Mouse (Mus musculus) CD4-positive, CD25-positive, alpha-beta regulatory T cell, adult 2 months (primary cell): ENCODE data around the gene 2610042L04Rik.
"Not testable (repeated sequence)": the region's sequence is repeated elsewhere in the genome, so short reads cannot be mapped to it uniquely, and the experiment has no call there.

Experiments
- DNase-seq: peaks from one replicate; pipeline ENCODE4 v3.0.0-alpha.2; 2012; ENCODE audit warnings: low read depth, low spot score

2610042L04Rik gene

DNA sequence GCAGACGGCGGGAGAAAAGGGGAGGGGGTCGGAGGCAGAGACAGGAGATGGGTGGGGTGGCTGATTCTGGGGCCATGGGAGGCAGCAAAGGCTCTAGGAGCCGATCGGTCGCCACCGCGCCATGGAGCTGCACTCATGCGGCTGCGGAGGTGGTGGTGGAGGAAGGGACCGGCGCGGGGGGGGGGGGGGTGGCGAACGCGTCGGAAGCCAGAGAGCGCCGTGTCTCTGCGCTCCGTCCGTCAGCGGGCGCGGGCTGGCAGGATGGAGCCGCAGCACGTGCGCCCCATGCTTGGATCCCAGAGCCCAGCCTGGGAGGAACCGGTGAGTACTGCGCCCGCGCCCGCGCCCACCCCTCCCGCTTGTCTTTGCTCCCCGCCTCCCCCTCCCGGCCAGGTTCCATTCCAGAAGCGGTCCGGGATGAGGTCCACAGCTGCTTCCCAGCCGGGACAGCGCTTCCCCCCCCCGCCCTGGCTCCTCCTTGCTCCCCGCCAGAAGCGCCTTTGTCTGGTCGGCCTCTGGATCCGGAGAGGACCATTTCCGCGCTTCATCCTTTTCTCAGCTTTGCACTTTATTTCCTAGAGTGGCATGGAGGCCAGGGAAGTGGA, at the start of gene 2610042L04Rik:
Gene 2610042L04Rik, plus strand, starts transcription at position 288 of the 605 bp plus-strand sequence.
- DNase-seq = peak; percentile 9

DNA sequence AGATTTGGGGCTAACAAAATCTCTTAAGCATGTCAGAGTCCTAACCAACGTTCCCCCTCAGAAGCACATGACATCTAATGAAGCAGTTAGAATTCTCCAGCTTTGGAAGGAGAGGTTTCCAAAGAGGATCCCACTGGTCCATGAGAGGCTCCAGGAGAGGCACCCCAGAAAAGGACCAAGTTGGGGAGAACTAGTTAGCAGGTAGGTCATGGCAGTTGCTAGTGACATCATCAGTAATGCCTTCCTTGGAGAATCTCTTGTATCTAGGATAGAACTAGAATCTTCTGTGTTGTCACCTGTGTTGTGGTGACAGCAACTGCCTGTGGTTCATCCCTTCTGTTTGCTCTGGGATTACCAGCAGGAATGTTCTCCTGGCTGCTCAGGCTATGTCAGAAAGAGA, 17.6 kb upstream of the 2610042L04Rik start, which contains the start of gene Gm3149:
Gene Gm3149, plus strand, starts transcription at position 301 of the 400 bp plus-strand sequence.
- not testable (repeated sequence) for DNase-seq

DNA sequence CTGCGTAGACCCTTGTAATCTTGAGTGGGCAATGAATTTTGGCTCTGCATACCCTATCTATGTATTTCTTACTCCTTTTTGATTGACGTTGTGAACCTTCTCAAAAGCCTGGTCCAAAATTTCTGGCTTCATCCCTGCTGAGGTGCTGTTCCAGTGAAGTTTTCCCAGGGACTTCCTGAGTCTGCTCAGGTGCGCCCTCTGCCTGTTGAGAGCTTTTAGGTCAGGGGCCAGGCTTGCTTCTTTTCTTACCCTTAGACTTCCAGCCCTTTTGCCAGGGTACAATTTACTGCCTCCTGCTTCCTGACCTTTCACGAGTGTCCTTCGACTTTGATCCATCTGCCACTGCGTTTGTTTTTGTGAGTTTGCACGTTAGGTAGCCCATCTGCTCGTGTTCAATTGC, 943 bp downstream of the 2610042L04Rik start:
- not testable (repeated sequence) for DNase-seq

DNA sequence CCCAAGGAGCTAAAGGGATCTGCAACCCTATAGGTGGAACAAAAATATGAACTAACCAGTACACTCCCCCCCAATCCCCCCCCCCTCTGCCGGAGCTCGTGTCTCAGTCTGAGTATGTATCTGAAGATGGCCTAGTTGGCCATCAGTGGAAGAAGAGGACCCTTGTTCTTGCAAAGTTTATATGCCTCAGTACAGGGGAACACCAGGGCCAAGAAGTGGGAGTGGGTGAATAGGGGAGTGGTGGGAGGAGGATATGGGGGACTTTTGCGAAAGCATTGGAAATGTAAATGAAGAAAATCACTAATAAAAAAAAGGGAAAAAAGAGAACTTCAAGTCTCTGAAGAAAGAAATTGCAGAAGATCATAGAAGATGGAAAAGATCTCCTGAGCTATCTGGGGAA, 34.4 kb downstream of the 2610042L04Rik start:
- not testable (repeated sequence) for DNase-seq

DNA sequence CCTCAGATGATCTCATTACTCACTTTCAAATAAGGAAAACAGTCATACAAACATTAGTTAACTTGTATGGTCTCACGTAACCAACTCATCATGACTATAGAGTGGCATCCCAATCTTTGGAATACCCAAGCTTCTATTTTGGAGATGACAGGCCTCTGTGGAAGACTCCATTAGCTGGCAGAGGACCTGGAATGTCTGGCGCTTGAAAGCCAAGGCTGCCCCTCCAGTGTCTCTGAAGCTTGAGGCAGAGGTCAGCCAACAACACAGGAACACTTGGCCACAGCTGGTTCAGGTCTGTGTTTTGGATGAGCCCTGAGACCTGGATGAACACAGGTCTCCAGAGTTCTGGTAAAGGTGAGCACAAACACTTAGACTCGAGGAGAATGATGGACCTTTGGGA, 35.1 kb downstream of the 2610042L04Rik start:
- not testable (repeated sequence) for DNase-seq

DNA sequence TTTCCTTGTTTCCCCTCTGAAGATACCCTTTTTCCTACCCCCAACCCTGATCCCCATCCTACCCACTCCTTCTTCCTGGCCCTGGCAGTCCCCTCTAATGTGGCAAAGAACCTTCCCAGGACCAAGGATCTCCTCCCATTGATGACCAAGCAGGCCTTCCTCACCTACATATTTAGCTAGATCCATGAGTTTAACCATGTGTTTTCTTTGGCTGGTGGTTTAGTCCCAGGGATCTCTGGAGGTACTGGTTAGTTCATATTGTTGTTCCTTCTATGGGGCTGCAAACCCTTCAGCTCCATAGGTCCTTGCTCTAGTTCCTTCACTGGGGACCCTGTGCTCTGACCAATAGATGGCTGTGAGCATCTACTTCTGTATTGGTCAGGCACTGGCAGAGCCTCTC, 43.3 kb downstream of the 2610042L04Rik start:
- DNase-seq = not testable (repeated sequence)

DNA sequence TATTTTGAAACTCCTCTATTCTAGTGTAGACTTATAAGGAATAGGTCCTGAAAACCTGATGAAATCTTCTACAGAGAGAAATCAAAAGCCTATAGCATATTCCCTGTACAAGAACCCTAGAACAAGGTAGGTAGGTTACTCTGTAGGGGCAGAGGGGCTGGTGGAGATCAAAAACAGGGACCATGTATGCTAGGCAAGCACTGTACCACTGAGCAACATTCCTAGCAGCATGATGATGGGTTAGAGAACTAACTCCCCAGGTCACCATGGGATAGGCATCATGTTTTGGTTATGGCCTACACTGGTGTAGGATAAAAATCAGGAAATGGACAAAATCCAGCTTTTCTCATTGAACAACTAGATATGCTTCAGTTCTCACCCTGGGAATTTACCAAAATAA, 51.0 kb downstream of the 2610042L04Rik start:
- not testable (repeated sequence) for DNase-seq

DNA sequence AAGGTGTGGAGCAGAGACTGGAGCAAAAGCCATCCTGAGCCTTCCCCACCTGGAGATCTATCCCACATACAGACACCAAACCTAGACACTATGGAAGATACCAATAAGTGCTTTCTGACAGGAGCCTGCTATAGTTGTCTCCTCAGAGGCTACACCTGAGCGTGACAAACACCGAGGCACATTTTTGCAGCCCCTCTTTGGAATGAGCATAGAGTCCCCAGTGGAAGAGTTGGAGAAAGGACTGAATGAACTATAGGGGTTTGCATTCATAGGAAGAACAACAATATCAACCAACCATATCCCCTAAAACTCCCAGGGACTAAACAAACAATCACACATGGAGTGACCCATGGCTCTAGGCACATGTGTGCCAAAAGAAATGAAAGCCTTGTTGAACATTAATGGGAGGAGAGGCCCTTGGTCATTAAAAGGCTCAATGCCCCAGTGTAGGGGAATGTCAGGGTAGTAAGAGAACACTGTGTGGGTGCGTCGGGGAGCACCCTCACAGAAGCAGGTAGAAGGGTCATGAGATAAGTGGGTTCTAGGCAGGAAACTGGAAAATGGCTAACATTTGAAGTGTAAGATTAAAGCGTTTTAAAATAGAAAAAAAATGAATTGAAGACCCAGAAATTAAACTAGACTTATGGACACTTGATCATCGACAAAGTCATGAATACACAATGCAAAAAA, 58.4 kb downstream of the 2610042L04Rik start:
- not testable (repeated sequence) for DNase-seq

DNA sequence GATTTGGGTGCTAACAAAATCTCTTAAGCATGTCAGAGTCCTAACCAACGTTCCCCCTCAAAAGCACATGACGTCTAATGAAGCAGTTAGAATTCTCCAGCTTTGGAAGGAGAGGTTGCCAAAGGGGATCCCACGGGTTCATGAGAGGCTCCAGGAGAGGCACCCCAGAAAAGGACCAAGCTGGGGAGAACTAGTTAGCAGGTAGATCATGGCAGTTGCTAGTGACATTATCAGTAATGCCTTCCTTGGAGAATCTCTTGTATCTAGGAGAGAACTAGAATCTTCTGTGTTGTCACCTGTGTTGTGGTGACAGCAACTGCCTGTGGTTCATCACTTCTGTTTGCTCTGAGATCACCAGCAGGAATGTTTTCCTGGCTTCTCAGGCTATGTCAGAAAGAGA, 62.7 kb downstream of the 2610042L04Rik start, which contains the start of gene Gm3159:
Gene Gm3159, plus strand, starts transcription at position 301 of the 400 bp plus-strand sequence.
- not testable (repeated sequence) for DNase-seq

DNA sequence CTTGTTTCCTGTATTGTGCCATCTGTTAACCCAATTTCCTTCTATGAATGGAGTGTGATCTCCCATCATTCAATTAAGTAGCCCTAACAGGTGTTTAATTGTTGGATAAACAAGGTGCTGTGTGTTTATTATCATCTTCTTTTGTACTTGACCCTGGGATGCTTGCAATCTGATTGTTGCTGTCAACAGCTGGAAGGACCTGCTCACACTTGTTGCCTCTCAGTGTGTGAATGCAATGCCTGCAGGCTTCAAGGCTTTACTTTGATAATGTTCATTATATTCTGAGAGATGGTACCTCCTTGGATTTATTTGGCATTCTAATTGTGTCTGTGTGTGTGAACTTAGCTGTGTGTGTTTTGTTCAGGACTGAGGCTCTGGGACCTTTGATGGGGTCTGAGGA, 64.1 kb downstream of the 2610042L04Rik start:
- not testable (repeated sequence) for DNase-seq

DNA sequence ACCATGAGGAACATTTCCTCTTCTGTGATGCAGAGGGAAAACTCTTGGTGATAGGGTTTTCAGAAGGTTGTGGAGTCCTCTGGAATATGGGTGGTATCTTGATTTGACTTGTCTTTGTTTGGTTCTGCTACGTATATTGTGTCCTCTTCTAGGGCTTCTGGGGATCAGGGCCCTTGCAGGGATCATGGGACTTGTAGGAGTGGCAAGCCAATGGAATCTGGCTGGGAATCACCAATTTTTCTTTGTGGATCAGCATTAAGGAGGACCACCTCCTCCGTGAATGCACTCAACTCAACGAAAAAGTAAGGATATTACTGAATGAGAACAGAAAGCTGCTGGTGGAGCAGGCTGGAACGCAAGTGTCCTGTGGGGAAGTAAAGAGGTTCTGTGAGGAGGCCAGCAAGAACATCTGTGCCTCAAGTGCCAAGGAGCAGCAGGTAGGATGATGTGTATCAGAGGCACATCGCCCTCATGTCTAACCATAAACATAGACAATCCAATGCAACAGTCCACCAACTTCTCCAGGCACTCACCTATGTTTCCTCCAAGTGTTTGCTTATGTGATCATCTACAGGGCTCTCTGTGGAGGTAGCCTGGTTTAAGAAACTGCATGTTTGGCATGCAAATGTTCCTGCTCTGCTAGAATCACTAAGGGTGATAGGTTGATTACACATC, 65.7 kb downstream of the 2610042L04Rik start:
- DNase-seq = not testable (repeated sequence)

DNA sequence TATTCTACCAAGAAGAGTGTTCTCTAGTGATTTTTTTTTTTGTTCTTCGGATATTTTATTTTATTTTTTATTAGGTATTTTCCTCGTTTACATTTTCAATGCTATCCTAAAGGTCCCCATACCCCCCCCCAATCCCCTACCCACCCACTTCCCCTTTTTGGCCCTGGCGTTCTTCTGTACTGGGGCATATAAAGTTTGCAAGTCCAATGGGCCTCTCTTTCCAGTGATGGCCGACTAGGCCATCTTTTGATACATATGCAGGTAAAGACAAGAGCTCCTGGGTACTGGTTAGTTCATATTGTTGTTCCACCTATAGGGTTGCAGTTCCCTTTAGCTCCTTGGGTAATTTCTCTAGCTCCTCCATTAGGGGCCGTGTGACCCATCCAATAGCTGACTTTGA, 66.7 kb downstream of the 2610042L04Rik start:
- DNase-seq = not testable (repeated sequence)

DNA sequence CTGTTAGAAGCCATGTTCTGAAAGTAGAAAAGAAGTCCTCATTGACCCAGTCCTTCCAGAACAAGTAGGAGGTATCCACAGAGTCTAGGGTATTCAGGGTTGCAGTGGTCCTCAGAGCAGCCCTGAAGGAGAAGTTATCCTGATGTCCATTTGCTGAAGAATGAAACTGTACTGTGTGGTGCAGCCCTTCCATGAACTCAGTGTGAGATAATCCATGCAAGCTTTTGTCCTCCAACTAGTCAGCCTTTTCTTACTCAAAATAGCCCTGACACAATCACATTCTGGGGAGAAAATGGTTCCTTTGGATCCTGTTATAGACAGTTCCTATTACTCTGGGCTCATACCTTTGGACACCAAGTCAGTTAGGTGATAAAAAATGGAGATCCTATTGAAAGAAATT, 69.3 kb downstream of the 2610042L04Rik start:
- not testable (repeated sequence) for DNase-seq
